Comparison of ENCODE assay signal across 8 mouse cellular contexts in the genomic region with DNA sequence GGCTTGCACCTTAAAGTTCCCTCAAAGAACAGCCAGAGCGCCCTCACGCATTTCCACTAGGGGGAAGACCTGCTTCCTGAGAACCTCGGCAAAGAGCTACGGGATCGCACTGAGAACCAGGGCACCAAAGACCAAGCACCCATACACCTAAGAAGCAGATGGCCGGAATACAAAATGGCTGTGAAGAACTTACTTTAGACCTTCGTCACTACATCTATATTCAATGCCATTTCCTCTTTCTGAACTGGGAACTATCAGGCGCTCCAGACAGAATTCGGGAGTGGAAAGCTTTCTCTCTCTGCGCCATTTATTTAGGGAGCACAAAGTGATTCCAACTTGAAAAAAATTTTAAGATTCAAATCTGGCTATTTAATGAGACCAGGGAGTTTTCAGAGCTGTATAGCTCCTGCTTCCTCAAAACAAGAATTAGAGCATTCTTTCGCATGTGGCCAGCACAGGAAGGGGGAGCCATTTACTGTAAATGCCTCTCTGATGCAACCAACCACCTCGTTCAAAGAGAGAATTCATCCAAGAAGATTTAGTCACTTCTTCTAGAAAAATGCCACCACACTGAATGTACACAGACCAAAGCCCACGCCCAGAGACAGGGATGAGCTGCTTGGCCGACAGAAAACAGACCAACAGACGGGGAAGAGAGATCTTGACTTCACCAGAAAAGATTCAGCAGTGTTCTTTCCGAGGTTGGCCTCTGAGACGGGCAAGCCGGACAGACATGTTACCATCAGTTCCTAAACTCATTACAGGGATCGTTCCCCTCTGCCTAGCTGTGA.
DNase-seq lines count a peak whose midpoint lies in the region; ATAC-seq and TF ChIP-seq lines count a peak whose summit lies in the region.

No protein-coding gene starts in this region.

- peak; percentile 49 for TF ChIP-seq CTCF in kidney, adult 2 months (conservative IDR thresholded peaks at IDR 0.05; ENCODE audit: insufficient read depth, insufficient read length, low read depth, low read length)
- TF ChIP-seq CTCF in stomach, postnatal 0 days (IDR thresholded peaks at IDR 0.05; ENCODE audit: low read depth) = peak; percentile 73

- H3K9ac ChIP-seq in ES-E14 (ENCODE audit: insufficient read depth, low read depth, low read length, poor library complexity, severe bottlenecking) = no peak overlapping the region
- H3K9ac ChIP-seq in embryonic facial prominence, embryonic 13.5 days = no peak overlapping the region
- peak overlapping the region; percentile 9; the same call in 1 of the 2 replicates for H3K9ac ChIP-seq in lung, embryonic 16.5 days (ENCODE audit: low read length)
- H3K9ac ChIP-seq in stomach, postnatal 0 days (ENCODE audit: low read length) = no peak overlapping the region

- no peak for ATAC-seq in embryonic facial prominence, embryonic 13.5 days (ENCODE audit: insufficient number of reproducible peaks, insufficient read depth, low FRiP score, low TSS enrichment, low read depth)
- no peak for ATAC-seq in lung, embryonic 16.5 days (ENCODE audit: low read depth)
- ATAC-seq in stomach, postnatal 0 days (ENCODE audit: low FRiP score, low TSS enrichment) = 0 out of 2 replicates have a peak, but pooled peaks have one; percentile 45

- DNase-seq in kidney, adult 2 months = no peak
- no peak for DNase-seq in kidney, adult 11 months
- peak; percentile 29 for DNase-seq in ES-E14 (ENCODE audit: low read depth, low spot score)
- peak; percentile 55 for DNase-seq in stomach, postnatal 0 days (ENCODE audit: low spot score)
- no peak for DNase-seq in frontal cortex, postnatal 10 days (ENCODE audit: low spot score in 2 of 2)
- DNase-seq in layer of hippocampus, adult 9-11 months = no peak

- TF ChIP-seq EP300 in stomach, postnatal 0 days (optimal IDR thresholded peaks at IDR 0.05) = no peak

- no peaks in the 10 kb centered on the region for H3K9me3 ChIP-seq in ES-E14 (ENCODE audit: control insufficient read depth, insufficient read depth, low read depth, low read length)
- no peaks in the 10 kb centered on the region for H3K9me3 ChIP-seq in embryonic facial prominence, embryonic 13.5 days
- H3K9me3 ChIP-seq in lung, embryonic 16.5 days (ENCODE audit: control insufficient read depth, low read length) = no peaks in the 10 kb centered on the region
- H3K9me3 ChIP-seq in stomach, postnatal 0 days (ENCODE audit: control insufficient read depth, low read length) = no peaks in the 10 kb centered on the region

- no peaks in the 10 kb centered on the region for H3K27me3 ChIP-seq in kidney, adult 2 months (replicated peaks; ENCODE audit: control insufficient read depth, insufficient read depth, low read length)
- no peaks in the 10 kb centered on the region for H3K27me3 ChIP-seq in embryonic facial prominence, embryonic 13.5 days
- no peaks in the 10 kb centered on the region for H3K27me3 ChIP-seq in lung, embryonic 16.5 days (ENCODE audit: control insufficient read depth, insufficient read depth, low read depth, low read length)
- no peaks in the 10 kb centered on the region for H3K27me3 ChIP-seq in stomach, postnatal 0 days (ENCODE audit: control insufficient read depth, insufficient read depth, low read length)

- 53% methylated on average over 19 of the region's 19 CpGs for WGBS in kidney, adult 2 months
- WGBS in embryonic facial prominence, embryonic 13.5 days = 68% methylated on average over 19 of the region's 19 CpGs
- 64% methylated on average over 19 of the region's 19 CpGs for WGBS in lung, embryonic 16.5 days
- WGBS in stomach, postnatal 0 days = 63% methylated on average over 19 of the region's 19 CpGs

- no peaks in the 10 kb centered on the region for H3K36me3 ChIP-seq in kidney, adult 2 months (ENCODE audit: control insufficient read depth, insufficient read depth, low read length)
- H3K36me3 ChIP-seq in ES-E14 (ENCODE audit: control insufficient read depth, insufficient read depth, low read length, poor library complexity, severe bottlenecking) = no peaks in the 10 kb centered on the region
- no peaks in the 10 kb centered on the region for H3K36me3 ChIP-seq in embryonic facial prominence, embryonic 13.5 days
- H3K36me3 ChIP-seq in lung, embryonic 16.5 days (ENCODE audit: control insufficient read depth, insufficient read depth, low read length) = no peaks in the 10 kb centered on the region
- no peaks in the 10 kb centered on the region for H3K36me3 ChIP-seq in stomach, postnatal 0 days (ENCODE audit: control insufficient read depth, insufficient read depth, low read length)

- no peak overlapping the region for H3K4me3 ChIP-seq in kidney, adult 2 months (ENCODE audit: insufficient read depth, low read depth, low read length)
- peak overlapping the region in 1 of 2 experiments; percentile 0; a peak in 1 of 4 replicates for H3K4me3 ChIP-seq in ES-E14 (ENCODE audit: insufficient read depth in 1 of 2, low read depth in 1 of 2, low read length in 2 of 2, poor library complexity in 1 of 2, severe bottlenecking in 1 of 2)
- H3K4me3 ChIP-seq in embryonic facial prominence, embryonic 13.5 days = peak overlapping the region; percentile 7; the same call in 1 of the 2 replicates
- 0 out of 2 replicates have a peak overlapping the region, but pooled peaks have one; percentile 4 for H3K4me3 ChIP-seq in lung, embryonic 16.5 days (ENCODE audit: low read length)
- H3K4me3 ChIP-seq in stomach, postnatal 0 days (ENCODE audit: low read depth, low read length) = no peak overlapping the region

- no peak for TF ChIP-seq POLR2A in kidney, adult 2 months (IDR thresholded peaks at IDR 0.05; ENCODE audit: low read depth, low read length)

- peaks cover 41% of the 10 kb centered on the region for H3K4me1 ChIP-seq in kidney, adult 2 months (ENCODE audit: control insufficient read depth, insufficient read depth, low read length)
- H3K4me1 ChIP-seq in ES-E14 (ENCODE audit: control insufficient read depth in 2 of 2, insufficient read depth in 2 of 2, low read length in 2 of 2, poor library complexity in 1 of 2) = peaks cover 3 to 5% of the 10 kb centered on the region in 2 experiments; a peak in 1 of 4 replicates
- H3K4me1 ChIP-seq in embryonic facial prominence, embryonic 13.5 days = peaks cover 20% of the 10 kb centered on the region
- H3K4me1 ChIP-seq in lung, embryonic 16.5 days (replicated peaks; ENCODE audit: control insufficient read depth, insufficient read depth, low read length) = peaks cover 6% of the 10 kb centered on the region
- H3K4me1 ChIP-seq in stomach, postnatal 0 days (replicated peaks; ENCODE audit: control insufficient read depth, insufficient read depth) = no peaks in the 10 kb centered on the region

- H3K27ac ChIP-seq in kidney, adult 2 months (ENCODE audit: insufficient read depth, low read depth, low read length) = 0 out of 2 replicates have a peak overlapping the region, but pooled peaks have one; percentile 5
- H3K27ac ChIP-seq in ES-E14 (ENCODE audit: insufficient read depth, low read depth, low read length, poor library complexity, severe bottlenecking) = no peak overlapping the region
- peak overlapping the region; percentile 68; the same call in 1 of the 2 replicates for H3K27ac ChIP-seq in embryonic facial prominence, embryonic 13.5 days
- H3K27ac ChIP-seq in lung, embryonic 16.5 days (ENCODE audit: low read length) = no peak overlapping the region
- no peak overlapping the region for H3K27ac ChIP-seq in stomach, postnatal 0 days (replicated peaks)

- in situ Hi-C loops in ES-E14 (cut with MboI; ENCODE audit: low sequenced_read_pairs in 2 of 2, unreplicated experiment in 2 of 2) = no loop called here

- peak overlapping the region; percentile 34 for H3K4me2 ChIP-seq in embryonic facial prominence, embryonic 13.5 days
- peak overlapping the region; percentile 16; the same call in 1 of the 2 replicates for H3K4me2 ChIP-seq in lung, embryonic 16.5 days (ENCODE audit: low read depth, low read length)
- H3K4me2 ChIP-seq in stomach, postnatal 0 days (replicated peaks; ENCODE audit: low read depth) = no peak overlapping the region

TF ChIP-seq in ES-E14, 5 proteins besides CTCF, POLR2A, EP300 and RAD21:
- no peak for TF ChIP-seq ZC3H11A (IDR thresholded peaks at IDR 0.05; ENCODE audit: borderline replicate concordance, low read depth, low read length)
- no peak for TF ChIP-seq ZNF384 (IDR thresholded peaks at IDR 0.05; ENCODE audit: low read depth, low read length)
- no peak for TF ChIP-seq CHD2 (IDR thresholded peaks at IDR 0.05; ENCODE audit: low read depth, low read length)

Comparison
In these comparisons a context has a peak if more than half of its experiments do, and no peak if none do; other contexts are left out.
1. DNase-seq: peak in ES-E14 (single experiment) and stomach, postnatal 0 days (single experiment); none in kidney, adult 2 months (single experiment), kidney, adult 11 months (single experiment), frontal cortex, postnatal 10 days (0 of 2) and layer of hippocampus, adult 9-11 months (single experiment).
2. H3K27ac ChIP-seq: peak in kidney, adult 2 months (single experiment) and embryonic facial prominence, embryonic 13.5 days (single experiment); none in ES-E14 (single experiment), lung, embryonic 16.5 days (single experiment) and stomach, postnatal 0 days (single experiment).
3. H3K4me3 ChIP-seq: peak in embryonic facial prominence, embryonic 13.5 days (single experiment) and lung, embryonic 16.5 days (single experiment); none in kidney, adult 2 months (single experiment) and stomach, postnatal 0 days (single experiment).